Mouse (Mus musculus) frontal cortex, postnatal 14 days (tissue): ENCODE measurements around the gene Nifk.

Source experiments
- DNase-seq, 2 experiments: peaks; one replicate each; pipeline ENCODE4 v3.0.0; 2022; ENCODE audit warnings: low spot score in 2 of 2

Gene Nifk

DNA sequence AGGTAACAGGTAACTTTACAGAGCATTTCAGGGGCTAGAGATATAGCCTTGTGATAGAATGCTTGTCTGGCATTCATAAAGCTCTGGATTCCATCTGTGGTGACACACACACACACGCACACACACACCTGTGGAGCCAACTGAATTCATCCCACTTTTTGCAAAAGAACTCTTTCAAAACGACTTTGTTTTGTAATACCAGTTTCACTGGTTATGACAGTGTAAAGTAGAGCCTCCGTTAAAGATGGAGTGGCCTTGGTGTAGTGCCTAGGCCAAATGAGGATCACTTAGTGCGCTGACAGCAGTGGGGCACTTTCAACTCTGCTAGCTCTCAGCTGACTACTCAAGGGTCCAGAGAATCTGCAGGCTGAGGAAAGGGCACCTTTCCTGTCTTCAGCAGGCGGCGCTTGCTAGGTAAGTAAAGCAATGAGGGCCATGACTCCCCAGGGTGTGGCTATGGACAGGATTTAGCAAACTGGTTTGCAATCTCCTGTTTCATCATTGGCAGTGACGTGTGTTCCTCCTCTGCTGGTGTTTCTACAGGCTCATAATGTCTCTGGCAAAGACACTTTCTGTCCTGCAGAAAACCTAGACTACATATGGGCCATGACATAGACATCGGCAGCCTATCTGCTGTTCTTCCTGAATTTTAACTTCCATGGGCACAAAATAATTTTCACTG lies 58.6 kb downstream of the Nifk start:
- no peak for DNase-seq
